Mouse (Mus musculus): Measurements from ENCODE around the gene Dmrtb1. TPM values are rescaled to one million over a fixed set of nuclear protein-coding genes. Genes with fewer than 3 reads are reported as not detected.

Gene Dmrtb1
- total RNA-seq, 2 experiments from 2014 or later = not detected

Small RNA genes within 50 kb of the gene (microRNA-seq; reads per million reads assigned to microRNA genes)
- gene Gm25123 = not detected

Other genes with a start within 250 kb of the Dmrtb1 start
- 1 to 10 TPM; 1.7 to 3.5 TPM for gene Glis1, start 249.6 kb downstream of the Dmrtb1 start, total RNA-seq (2021)
- gene Lrp8, start 118.0 kb upstream of the Dmrtb1 start, total RNA-seq (2021) = 1 to 10 TPM; 8.8 to 8.9 TPM
- gene Magoh, start 195.5 kb upstream of the Dmrtb1 start, total RNA-seq (2021) = 100 to 1,000 TPM; 108 to 111 TPM
- gene 0610037L13Rik, start 205.6 kb upstream of the Dmrtb1 start, total RNA-seq (2021) = 10 to 100 TPM; 76.9 to 89.9 TPM
- 100 to 1,000 TPM; 112 to 120 TPM for gene Cpt2, start 239.4 kb upstream of the Dmrtb1 start, total RNA-seq (2021)